Mouse (Mus musculus) megakaryocyte, embryonic 14.5 days (primary cell): ENCODE measurements around the gene Naif1. TPM values are rescaled to one million over a fixed set of nuclear protein-coding genes. Genes with fewer than 3 reads are reported as not detected.

Experiments
- H3K27me3 ChIP-seq: replicated peaks from 2 replicates; pipeline ENCODE3; 2012; ENCODE audit warnings: inconsistent platforms
- H3K36me3 ChIP-seq: replicated peaks from 2 replicates; pipeline ENCODE3; 2012; ENCODE audit warnings: low read length, inconsistent platforms, mixed read lengths
- H3K4me1 ChIP-seq: 2 replicates; pipeline ENCODE4 v1.6.1; 2012; ENCODE audit warnings: inconsistent platforms
- H3K4me3 ChIP-seq: replicated peaks from 2 replicates; pipeline ENCODE3; 2012; ENCODE audit warnings: moderate library complexity, mild to moderate bottlenecking, inconsistent platforms
- H3K9me3 ChIP-seq: 2 replicates; pipeline ENCODE4 v1.6.1; 2012; ENCODE audit warnings: inconsistent platforms
- FLI1 ChIP-seq: IDR thresholded peaks from 2 replicates; pipeline ENCODE4 v1.6.1; 2012; ENCODE audit warnings: low read length, inconsistent platforms, mixed read lengths
- GATA1 ChIP-seq: IDR thresholded peaks from 3 replicates; pipeline ENCODE4 v1.6.1; 2012; ENCODE audit warnings: mixed read lengths, low read length, inconsistent platforms, borderline replicate concordance
- polyA plus RNA-seq: library from polyadenylated mRNA; stranded (reverse); fragments of >175 nt; gene quantifications from 2 replicates; pipeline ENCODE4 v1.2.3, GENCODE M21; 2012; ENCODE audit warnings: low replicate concordance; ENCODE audit not compliant: insufficient read depth

The Naif1 gene
- polyA plus RNA-seq = 3.9 and 10.8 TPM in 2 replicates

DNA sequence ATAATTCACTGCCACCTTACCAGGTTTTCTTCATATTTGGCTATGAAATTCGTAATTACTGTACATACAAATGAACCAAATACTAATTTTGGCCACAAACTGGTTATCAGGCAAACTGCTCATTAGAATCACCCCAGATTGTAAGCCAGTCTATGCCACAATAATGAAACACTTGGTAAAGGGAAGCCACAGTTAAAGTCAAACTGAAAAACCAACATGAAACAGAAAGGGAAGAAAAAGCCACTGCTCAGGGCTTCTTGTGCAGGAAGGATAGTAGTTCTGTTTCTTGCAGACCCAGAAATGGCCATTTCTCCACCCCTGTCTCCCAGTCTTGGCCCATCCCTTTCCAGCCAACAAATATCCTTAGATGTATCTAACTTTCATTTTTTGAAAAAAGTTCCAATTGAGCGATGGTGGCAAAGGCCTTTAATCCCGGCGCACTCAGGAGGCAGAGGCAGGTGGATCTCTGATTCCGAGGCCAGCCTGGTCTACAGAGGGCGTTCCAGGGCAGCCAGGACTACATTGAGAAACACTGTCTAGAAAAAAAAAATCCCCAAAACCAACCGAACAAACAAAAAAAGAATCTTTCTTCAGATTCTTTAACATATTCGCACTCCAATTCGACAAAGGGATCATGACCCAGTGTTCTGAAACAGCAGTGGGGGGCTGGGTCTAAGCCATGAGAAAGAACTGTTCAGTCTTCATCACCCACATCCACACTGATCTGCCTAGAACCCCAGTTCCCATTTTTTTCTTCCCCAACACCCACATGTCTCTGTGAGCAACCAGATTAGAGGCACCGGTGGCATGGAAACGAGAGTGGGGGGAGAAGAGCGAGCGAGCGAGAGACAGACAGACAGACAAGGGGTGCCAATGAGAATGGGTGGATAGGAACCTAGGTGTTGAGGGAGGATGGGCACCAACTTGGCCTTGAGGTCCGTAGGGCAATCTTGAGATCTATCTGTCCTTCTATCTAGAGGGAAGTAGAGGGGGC, at the start of gene Naif1:
Gene Naif1, plus strand, starts transcription at position 697 of the 994 bp plus-strand sequence.
- no peak for TF ChIP-seq FLI1
- TF ChIP-seq GATA1 = no peak
- no peaks in the 10 kb centered on the region for H3K27me3 ChIP-seq
- peak within 1 kb of the TSS; percentile 97 for H3K4me3 ChIP-seq
- peaks cover 81% of the 10 kb centered on the region for H3K4me1 ChIP-seq
- no peaks in the 10 kb centered on the region for H3K9me3 ChIP-seq
- peaks cover 27% of the 10 kb centered on the region for H3K36me3 ChIP-seq

DNA sequence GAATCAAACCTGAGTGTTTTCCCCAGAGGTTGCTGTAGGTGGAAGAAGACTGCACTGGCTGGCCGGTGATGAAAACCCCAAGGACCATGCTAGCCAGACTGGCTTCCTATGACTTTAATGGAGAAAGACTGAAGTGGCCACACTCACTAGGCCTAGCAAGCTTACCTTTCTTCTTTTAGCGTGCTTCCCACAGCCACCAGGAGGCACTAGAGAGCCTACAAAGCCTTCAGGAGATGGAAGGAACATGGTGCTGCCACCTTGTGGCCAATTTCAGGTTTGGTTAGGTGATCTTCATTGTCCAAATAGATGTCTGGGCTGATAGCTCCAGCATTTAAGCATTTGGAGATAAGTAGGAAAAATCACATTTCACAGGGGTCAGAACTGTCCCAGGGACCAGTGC, 45.6 kb upstream of the Naif1 start:
- Histone ChIP-seq H3K9me3 (peaks cover 3% of the 10 kb centered on the region; the same call in 1 of the 2 replicates), H3K27me3 (peaks cover 19% of the 10 kb centered on the region), H3K36me3 (peaks cover 35% of the 10 kb centered on the region)

DNA sequence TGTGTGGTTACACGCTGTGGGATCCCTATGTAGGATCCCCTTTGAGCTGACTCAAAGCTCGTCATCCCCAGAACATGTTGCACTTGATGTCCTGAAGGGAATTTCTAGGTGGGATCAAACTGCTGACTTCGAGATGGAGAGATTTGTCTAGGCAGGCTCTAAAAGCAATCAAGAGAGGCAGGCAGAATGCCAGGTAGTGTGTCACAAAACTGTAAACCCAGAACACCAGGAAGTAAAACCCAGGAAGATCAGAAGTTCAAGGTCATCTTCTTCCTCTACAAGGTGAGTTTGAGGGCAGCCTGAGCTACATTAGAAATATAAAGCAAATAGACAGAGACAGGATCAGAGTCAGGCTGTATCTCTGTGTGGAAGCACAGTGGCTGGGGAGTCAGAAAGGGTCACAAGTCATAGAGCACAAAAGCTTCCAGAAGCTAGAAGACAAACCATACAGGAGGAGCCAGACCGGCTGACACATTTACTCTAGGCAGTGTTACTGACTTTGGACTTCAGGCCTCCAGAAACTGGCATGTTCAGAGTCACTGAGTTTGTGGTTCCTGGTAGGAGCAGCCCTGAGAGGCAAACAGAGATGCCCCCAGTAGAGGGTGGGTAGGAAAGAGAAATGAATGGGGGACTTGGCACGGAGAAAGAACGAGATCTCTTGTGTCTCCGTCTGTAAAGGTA, 43.0 kb upstream of the Naif1 start:
- Histone ChIP-seq H3K4me3 (no peak overlapping the region), H3K4me1 (no peaks in the 10 kb centered on the region), H3K27me3 (peaks cover 21% of the 10 kb centered on the region), H3K9me3 (peaks cover 3% of the 10 kb centered on the region; the same call in 1 of the 2 replicates), H3K36me3 (peaks cover 10% of the 10 kb centered on the region)
- TF ChIP-seq FLI1 (no peak), GATA1 (no peak)

More for the DNA sequence above, 45.6 kb upstream of the Naif1 start:
- H3K4me3 ChIP-seq = no peak overlapping the region
- no peaks in the 10 kb centered on the region for H3K4me1 ChIP-seq
- TF ChIP-seq GATA1 (no peak), FLI1 (no peak)

DNA sequence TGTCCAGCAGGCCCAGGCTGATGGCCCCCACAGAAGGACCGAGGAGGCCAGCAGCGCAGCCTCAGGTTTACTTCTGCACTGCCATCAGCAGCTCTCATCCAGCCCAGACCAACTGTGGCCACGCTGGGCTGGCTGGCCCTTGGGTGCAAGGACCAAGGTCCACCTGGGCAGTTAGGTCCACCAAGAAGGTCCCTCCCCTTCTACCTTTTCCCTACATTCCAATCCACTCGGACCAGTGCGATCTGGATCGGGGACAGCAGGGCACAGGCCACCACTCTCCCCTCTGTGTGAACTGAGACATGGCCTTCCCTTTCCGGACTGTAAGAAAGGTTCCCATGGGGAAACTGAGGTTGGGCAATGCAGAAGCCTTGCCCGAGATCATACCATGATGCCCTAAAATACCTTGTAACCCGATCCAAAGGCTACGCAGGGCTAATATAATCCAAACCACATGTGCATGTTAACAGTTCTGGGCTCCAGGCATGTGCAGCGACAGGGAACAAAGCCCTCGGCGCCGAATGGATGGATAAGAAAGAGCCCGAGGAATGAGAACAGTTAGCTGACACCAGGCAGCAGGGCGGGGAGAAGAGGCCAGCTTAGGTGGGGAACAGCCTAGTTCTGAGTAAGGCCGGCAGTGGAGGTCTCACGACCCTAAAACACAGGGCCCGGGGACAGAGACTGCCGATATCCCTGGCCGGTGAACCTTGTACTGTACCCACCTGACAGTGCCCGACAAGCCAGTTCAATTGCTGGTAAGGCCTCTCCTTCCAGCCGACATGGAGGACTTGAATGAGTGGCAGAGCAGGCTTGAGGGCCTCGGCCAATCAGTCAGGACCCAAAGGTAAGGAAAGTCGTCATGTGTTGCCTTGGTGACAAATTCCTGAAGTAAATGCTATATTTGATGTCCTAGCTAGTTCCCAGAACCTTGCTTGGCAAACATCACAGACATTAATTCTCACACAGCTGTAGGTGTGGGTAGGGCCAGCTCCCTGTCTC, 41.5 kb upstream of the Naif1 start:
- TF ChIP-seq GATA1 = no peak
- no peak overlapping the region for H3K4me3 ChIP-seq
- H3K4me1 ChIP-seq = peaks cover 4% of the 10 kb centered on the region; the same call in 1 of the 2 replicates

DNA sequence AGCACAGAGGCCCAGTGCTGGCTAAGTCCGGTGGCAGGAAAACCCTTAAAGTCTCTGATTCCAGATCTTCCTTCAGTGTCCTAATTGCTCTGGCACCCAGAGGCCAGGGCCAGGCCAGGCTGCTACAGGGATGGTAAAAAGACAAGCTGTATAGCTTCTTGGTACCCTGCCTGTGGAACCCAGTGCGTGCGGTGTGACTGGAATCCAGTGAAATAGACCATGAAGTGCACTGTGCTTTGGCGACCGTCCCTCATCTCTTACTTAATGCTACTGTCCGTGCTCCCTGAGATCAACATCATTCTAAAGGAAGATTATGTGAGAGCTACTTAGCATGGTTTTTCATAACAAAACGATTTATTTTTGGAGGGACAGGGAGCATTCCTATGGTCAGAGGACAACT, 38.9 kb upstream of the Naif1 start:
- peaks cover 4% of the 10 kb centered on the region; the same call in 1 of the 2 replicates for H3K4me1 ChIP-seq
- H3K4me3 ChIP-seq = no peak overlapping the region
- peaks cover 31% of the 10 kb centered on the region for H3K36me3 ChIP-seq
- H3K9me3 ChIP-seq = peaks cover 3% of the 10 kb centered on the region; the same call in 1 of the 2 replicates
- TF ChIP-seq GATA1 (no peak), FLI1 (no peak)
- peaks cover 21% of the 10 kb centered on the region for H3K27me3 ChIP-seq

More for the DNA sequence above, 41.5 kb upstream of the Naif1 start:
- Histone ChIP-seq H3K27me3 (peaks cover 21% of the 10 kb centered on the region), H3K9me3 (peaks cover 3% of the 10 kb centered on the region; the same call in 1 of the 2 replicates), H3K36me3 (peaks cover 4% of the 10 kb centered on the region)

DNA sequence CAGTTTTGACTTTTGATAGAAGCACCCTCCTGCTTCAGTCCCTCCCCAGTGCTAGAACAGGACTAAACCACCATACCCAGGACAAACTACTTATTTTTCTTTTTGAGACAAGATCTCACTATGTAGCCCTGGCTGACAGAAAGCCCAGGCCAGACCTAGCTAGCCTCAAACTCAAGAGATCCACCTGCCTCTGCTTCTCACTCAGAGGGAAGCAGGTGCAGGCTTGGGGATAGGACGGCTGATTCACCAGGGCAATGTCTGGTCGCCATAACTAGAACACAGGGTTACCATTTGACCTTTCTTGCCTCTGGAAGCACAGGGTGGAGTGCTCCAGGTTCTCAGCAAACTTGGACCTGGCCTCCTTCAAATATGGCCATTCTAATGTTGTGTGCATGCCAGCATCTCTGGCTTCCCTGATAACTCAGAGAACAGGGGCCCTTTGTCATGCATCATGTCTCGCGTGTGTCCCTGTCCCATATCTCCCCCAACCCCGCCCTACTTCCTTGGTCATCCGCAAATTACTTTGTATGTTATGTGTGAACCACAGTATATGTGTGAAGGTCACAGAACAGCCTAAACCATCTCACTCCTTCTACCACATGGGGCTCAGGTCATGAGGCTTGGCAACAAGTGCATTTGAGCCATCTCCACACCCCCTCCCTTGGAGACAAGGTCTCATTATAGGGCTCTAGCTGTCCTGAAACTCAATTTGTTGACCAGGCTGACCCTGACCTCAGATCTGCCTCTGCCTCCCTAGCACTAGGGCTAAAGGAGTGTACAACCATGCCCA, 37.3 kb upstream of the Naif1 start:
- TF ChIP-seq GATA1 = no peak
- TF ChIP-seq FLI1 = no peak
- Histone ChIP-seq H3K27me3 (peaks cover 10% of the 10 kb centered on the region), H3K9me3 (peaks cover 3% of the 10 kb centered on the region; the same call in 1 of the 2 replicates)

DNA sequence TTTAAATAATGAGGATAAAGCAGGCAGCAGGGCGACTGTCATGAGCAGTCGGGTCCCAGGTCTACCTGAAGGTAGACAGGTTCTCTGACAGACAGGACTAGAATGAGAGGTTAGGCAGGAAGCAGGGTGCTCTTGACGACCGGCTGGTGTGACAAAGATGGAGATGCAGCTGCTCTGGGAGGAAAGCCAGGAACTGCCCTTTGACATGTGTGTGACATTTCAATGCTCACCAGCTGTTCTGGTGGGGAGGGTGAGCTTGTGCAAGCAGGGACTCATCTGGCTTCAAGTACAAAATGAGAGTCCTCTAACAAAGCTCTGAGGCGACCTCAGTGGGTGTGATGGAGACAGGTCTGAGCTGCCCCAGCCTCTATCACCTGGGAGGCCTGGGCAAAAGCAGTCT, 36.3 kb upstream of the Naif1 start:
- TF ChIP-seq GATA1 (no peak), FLI1 (no peak)
- Histone ChIP-seq H3K4me1 (peaks cover 4% of the 10 kb centered on the region; the same call in 1 of the 2 replicates), H3K27me3 (peaks cover 4% of the 10 kb centered on the region), H3K9me3 (no peaks in the 10 kb centered on the region), H3K4me3 (no peak overlapping the region), H3K36me3 (peaks cover 56% of the 10 kb centered on the region)

More for the DNA sequence above, 37.3 kb upstream of the Naif1 start:
- peaks cover 4% of the 10 kb centered on the region; the same call in 1 of the 2 replicates for H3K4me1 ChIP-seq
- no peak overlapping the region for H3K4me3 ChIP-seq
- peaks cover 46% of the 10 kb centered on the region for H3K36me3 ChIP-seq

DNA sequence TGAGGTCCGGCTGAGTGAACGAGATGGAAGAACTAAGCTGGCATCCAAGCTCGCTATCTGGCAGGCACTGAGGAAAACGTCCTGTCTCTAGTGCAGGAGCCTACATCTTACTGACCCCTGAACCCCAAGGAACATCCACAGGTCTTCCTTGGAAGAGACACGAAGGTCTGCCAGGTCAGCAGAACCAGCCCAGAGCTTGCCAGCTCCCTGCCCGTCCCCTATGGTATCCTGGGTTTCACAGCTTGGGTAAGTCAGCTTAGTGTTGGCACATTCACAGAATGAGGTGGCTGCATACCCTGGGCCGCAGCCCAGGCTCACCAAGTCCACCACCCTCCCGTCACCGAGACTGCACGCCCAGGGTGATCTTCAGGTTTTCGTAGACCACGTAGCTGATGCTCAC, 34.5 kb upstream of the Naif1 start:
- TF ChIP-seq FLI1 (no peak), GATA1 (no peak)
- no peaks in the 10 kb centered on the region for H3K9me3 ChIP-seq
- peaks cover under 1% of the 10 kb centered on the region for H3K27me3 ChIP-seq
- H3K36me3 ChIP-seq = peaks cover 75% of the 10 kb centered on the region
- H3K4me3 ChIP-seq = no peak overlapping the region
- peaks cover 8% of the 10 kb centered on the region; the same call in 1 of the 2 replicates for H3K4me1 ChIP-seq

DNA sequence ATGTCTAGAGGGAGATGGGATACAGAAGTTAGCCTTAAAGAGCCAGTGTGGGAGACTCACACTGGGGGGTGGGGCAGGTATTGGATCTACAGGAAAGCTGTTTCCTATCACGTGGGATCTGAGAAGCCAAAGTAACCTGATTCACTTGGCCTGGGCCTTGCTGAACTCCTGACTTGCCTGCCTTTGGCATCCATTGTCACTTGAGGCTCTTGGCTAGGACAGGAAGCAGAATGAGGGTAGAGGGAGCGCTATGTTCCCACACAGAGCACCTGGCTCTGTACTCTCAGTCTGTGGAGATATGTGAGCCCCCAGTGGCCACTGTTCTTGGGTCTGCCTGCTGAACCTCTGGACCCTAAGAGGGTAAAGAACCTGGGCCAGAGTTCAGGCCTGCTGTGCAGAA, 33.7 kb upstream of the Naif1 start:
- Histone ChIP-seq H3K36me3 (peaks cover 82% of the 10 kb centered on the region), H3K4me1 (peaks cover 10% of the 10 kb centered on the region)
- TF ChIP-seq GATA1 (no peak), FLI1 (no peak)

More for the DNA sequence above, 33.7 kb upstream of the Naif1 start:
- Histone ChIP-seq H3K27me3 (no peaks in the 10 kb centered on the region), H3K9me3 (no peaks in the 10 kb centered on the region), H3K4me3 (no peak overlapping the region)
